Mouse (Mus musculus): ENCODE measurements at regions not wholly inside any gene's neighbourhood (a gene's known extent, or its start where the extent isn't known, plus 50 kb on each side); places are given as distances from the start of the nearest gene placed in this dataset.

DNA sequence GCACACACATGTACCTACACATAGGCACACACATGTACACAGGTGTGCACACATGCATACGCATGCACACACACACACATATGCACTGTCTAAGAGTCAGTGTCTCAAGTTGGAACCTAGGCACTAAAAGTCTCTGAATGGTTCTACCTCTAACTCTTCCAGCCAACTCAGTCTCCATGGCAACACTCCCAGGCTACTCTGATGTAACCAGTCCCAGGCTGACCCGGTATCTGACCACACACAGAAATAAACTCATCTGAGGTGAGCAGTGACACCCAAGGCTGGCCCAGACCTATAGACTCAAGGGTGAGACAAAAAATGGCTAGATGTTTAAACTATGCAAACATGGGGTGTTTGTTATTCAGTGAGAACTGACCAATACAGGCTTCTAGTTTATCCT, 262.1 kb downstream of the Setd4 start:
- H3K27ac ChIP-seq (replicated peaks), result no peak overlapping the region
- no peaks in the 10 kb centered on the region for H3K27me3 ChIP-seq
- H3K4me2 ChIP-seq (replicated peaks), result no peak overlapping the region
- H3K9ac ChIP-seq, result no peak overlapping the region
- ATAC-seq (ENCODE audit: insufficient number of reproducible peaks, low FRiP score, low TSS enrichment, low read depth), result no peak
- WGBS, result 89% methylated on average over 2 of the region's 2 CpGs
- no peaks in the 10 kb centered on the region for H3K9me3 ChIP-seq (replicated peaks)
- H3K4me3 ChIP-seq (replicated peaks), result no peak overlapping the region
- H3K4me1 ChIP-seq, result no peaks in the 10 kb centered on the region
- no peaks in the 10 kb centered on the region for H3K36me3 ChIP-seq

DNA sequence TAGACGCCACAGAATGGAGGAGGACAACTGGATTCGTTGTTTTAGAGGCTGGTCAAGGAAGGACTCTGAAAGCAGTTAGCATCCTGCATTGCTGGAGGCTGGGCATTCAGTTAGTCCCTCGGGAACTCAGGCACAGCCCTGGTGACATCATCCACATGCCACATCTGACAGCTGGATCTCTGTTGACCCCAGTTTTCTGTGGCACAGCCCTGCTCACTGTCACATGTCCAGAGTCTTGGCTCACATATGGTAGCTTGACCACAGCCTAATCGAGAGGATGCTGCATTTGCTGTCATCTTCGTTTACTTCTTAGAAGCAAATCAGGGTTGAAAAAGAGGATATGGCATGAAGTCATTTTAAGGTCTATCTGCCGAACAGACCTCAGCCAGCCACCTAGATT, 265.1 kb downstream of the Setd4 start:
- H3K27ac ChIP-seq (replicated peaks), result no peak overlapping the region
- H3K9me3 ChIP-seq (replicated peaks), result no peaks in the 10 kb centered on the region
- no peaks in the 10 kb centered on the region for H3K27me3 ChIP-seq
- no peak overlapping the region for H3K4me2 ChIP-seq (replicated peaks)
- no peak overlapping the region for H3K4me3 ChIP-seq (replicated peaks)
- 76% methylated on average over 6 of the region's 6 CpGs for WGBS
- no peaks in the 10 kb centered on the region for H3K4me1 ChIP-seq
- no peaks in the 10 kb centered on the region for H3K36me3 ChIP-seq
- no peak overlapping the region for H3K9ac ChIP-seq
- ATAC-seq (ENCODE audit: insufficient number of reproducible peaks, low FRiP score, low TSS enrichment, low read depth), result no peak

DNA sequence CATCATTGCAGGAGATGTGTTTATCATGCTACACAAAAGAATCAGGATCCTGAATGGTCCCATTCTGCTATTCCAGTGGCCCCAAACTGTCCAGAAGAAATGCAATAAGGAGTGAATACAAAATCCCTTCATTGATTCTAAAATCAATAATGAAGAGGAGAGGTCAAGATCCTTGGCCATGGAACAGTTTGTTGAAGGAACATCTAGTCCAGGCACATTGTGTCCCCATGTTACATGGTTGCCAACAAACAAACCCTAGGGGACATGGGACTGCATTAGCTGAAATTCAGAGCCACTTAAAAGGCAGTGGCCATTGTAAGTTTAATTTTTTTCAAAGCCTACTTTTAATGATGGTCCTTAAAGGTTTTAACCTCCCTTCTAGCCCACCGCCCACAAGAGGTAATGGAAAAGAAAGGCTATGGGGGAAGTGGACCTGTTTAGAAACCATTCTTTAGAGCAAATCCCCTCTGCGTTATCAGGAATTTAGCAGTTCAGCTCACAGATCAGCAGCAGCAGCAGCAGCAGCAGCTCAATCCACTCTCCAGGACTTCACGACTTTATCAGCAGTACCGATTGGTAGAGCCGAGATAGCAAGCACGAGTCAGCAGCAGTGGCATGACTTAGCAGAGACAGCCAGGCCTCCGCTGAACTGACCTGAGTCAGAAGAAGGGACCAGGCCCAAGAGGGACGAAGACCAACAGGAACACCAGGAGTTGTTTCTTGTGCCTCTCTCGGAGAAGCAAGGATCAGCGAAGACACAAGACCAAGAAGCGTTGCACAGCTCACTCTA, 268.3 kb downstream of the Setd4 start:
- Histone ChIP-seq H3K27me3 (peaks cover 4% of the 10 kb centered on the region; the same call in 1 of the 2 replicates), H3K4me1 (no peaks in the 10 kb centered on the region), H3K27ac (replicated peaks) (no peak overlapping the region), H3K4me2 (replicated peaks) (no peak overlapping the region), H3K9me3 (replicated peaks) (no peaks in the 10 kb centered on the region), H3K36me3 (no peaks in the 10 kb centered on the region), H3K9ac (no peak overlapping the region), H3K4me3 (replicated peaks) (no peak overlapping the region)
- 90% methylated on average over 11 of the region's 11 CpGs for WGBS
- no peak for ATAC-seq (ENCODE audit: insufficient number of reproducible peaks, low FRiP score, low TSS enrichment, low read depth)

DNA sequence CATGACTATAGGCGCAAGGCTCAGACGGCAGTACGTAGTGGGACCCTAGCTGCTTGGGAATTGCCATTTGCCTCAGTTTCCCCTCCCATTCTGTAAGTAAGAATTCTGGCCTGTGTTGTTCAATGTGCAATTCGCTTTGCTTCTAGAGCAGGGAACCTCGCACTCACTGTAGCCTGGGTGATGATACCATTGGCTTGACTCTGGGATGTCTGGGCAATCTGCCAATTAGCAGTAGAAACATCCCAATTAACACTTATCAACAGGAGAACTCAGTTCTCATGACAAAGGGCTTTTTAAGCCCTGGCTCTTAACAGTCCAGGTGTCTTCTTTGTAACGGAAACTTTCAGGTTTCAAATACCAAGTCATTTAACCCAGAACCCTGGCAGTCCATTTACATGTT, 270.2 kb downstream of the Setd4 start:
- H3K9me3 ChIP-seq (replicated peaks), result no peaks in the 10 kb centered on the region
- no peak overlapping the region for H3K9ac ChIP-seq
- peaks cover 4% of the 10 kb centered on the region; the same call in 1 of the 2 replicates for H3K27me3 ChIP-seq
- H3K4me1 ChIP-seq, result peaks cover 9% of the 10 kb centered on the region
- H3K36me3 ChIP-seq, result no peaks in the 10 kb centered on the region
- no peak overlapping the region for H3K27ac ChIP-seq (replicated peaks)
- ATAC-seq (ENCODE audit: insufficient number of reproducible peaks, low FRiP score, low TSS enrichment, low read depth), result no peak
- H3K4me3 ChIP-seq (replicated peaks), result no peak overlapping the region
- WGBS, result 73% methylated on average over 6 of the region's 6 CpGs
- H3K4me2 ChIP-seq (replicated peaks), result no peak overlapping the region

DNA sequence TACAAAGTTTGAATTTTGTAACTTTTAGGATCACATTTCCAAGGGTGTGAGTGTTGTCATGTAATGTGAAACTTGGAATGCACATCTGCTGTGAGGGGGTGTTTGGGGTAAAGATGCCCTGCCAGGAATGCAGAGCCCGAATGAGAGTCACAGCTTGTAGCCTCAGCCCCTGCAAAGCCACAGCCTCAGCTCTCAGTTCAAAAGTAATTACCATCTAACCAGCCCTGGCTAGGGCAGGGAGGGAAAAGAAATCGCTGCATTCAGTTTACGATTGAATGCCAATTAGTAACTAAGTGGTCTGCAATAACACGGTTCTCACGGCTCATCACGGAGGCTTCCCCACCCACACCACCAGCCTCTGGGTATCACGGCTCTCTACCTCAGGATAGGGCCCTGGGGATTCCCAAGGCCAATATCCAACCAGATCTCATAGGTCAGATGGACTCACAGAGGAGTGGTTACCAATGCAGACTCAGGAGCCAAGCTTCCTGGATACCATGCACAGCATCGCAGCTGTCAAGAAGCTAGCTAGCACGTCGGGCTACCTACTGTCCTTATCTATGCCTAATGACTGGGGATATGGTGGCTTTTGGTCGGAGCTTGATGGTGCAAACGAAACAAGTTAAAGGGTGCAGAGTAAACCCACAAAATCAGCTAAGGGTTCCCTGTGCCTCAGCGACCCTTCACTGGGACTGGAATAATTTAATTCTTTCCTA, 275.0 kb downstream of the Setd4 start:
- ATAC-seq (ENCODE audit: insufficient number of reproducible peaks, low FRiP score, low TSS enrichment, low read depth), result peak; percentile 60; the same call in 1 of the 2 replicates
- Histone ChIP-seq H3K27ac (replicated peaks) (no peak overlapping the region), H3K4me1 (peaks cover 10% of the 10 kb centered on the region), H3K4me2 (replicated peaks) (0 out of 2 replicates have a peak overlapping the region, but pooled peaks have one; percentile 15), H3K4me3 (replicated peaks) (no peak overlapping the region), H3K9me3 (replicated peaks) (no peaks in the 10 kb centered on the region), H3K9ac (no peak overlapping the region), H3K36me3 (no peaks in the 10 kb centered on the region), H3K27me3 (peaks cover 4% of the 10 kb centered on the region; the same call in 1 of the 2 replicates)
- 19% methylated on average over 13 of the region's 13 CpGs for WGBS

DNA sequence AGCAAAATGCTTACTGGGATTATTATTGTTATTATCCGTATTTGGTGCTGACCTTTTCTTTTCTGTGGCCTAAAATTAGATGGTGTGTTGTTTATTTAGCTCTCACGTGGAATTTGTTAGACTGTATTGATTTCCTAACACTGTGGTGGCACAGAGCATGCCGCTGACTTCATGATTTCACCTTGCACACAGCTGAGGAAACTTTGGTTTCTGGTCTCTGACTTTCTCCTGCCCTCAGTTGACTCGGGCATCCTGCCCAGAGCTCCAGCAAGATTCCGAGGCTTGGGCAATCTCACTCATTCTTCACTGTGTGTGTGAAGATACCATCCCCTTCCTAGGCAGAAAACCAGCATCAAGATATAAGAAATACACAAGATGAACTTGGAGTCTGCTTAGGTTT, 279.0 kb downstream of the Setd4 start:
- no peak overlapping the region for H3K4me3 ChIP-seq (replicated peaks)
- H3K4me1 ChIP-seq, result peaks cover 10% of the 10 kb centered on the region
- H3K36me3 ChIP-seq, result no peaks in the 10 kb centered on the region
- H3K9me3 ChIP-seq (replicated peaks), result no peaks in the 10 kb centered on the region
- no peak overlapping the region for H3K9ac ChIP-seq
- no peak overlapping the region for H3K27ac ChIP-seq (replicated peaks)
- no peak overlapping the region for H3K4me2 ChIP-seq (replicated peaks)
- no peak for ATAC-seq (ENCODE audit: insufficient number of reproducible peaks, low FRiP score, low TSS enrichment, low read depth)
- H3K27me3 ChIP-seq, result no peaks in the 10 kb centered on the region
- WGBS, result 71% methylated on average over 5 of the region's 5 CpGs

DNA sequence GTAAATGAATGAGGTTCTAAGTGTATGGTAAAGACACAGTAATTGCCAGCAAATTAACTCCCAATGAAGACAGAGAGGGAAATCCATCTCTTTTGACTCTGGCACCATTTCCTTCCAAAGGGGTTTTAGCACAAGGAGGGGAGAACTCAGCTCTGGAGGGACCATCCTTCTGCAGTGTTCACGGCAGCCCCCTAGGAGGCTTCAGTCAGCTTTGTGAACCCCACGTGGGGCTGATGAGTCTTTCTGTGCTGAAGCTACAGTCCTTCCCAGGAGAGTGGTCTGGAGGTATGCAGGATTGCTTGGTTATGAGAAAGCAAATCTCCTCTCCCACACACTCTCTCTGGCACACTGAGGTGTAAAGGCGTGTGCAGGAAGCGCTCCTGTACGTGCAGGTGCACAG, 280.7 kb downstream of the Setd4 start:
- no peak overlapping the region for H3K4me3 ChIP-seq (replicated peaks)
- no peak for ATAC-seq (ENCODE audit: insufficient number of reproducible peaks, low FRiP score, low TSS enrichment, low read depth)
- no peak overlapping the region for H3K9ac ChIP-seq
- H3K4me2 ChIP-seq (replicated peaks), result no peak overlapping the region
- WGBS, result 70% methylated on average over 5 of the region's 5 CpGs
- no peaks in the 10 kb centered on the region for H3K27me3 ChIP-seq
- no peaks in the 10 kb centered on the region for H3K4me1 ChIP-seq
- no peaks in the 10 kb centered on the region for H3K36me3 ChIP-seq
- H3K9me3 ChIP-seq (replicated peaks), result no peaks in the 10 kb centered on the region
- no peak overlapping the region for H3K27ac ChIP-seq (replicated peaks)

DNA sequence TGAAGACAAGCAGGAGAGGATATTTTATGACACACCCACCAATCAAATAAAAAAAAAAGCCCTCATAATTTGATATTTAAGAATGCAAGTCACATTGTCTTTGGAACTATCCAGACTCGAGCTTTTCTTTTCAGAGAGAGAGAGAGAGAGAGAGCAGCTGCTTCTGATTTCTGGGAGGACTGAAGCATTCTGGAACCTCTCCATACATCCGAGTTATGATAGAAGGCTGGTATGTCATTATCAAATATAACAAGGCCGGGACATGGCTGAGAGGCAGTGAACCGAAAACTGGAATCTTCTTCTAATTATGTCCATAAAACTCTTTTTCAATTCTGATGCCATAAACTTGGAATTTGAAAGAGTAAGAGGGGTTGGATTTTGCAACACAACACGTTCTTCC, 284.3 kb downstream of the Setd4 start:
- WGBS, result 39% methylated on average over 5 of the region's 5 CpGs
- Histone ChIP-seq H3K4me1 (no peaks in the 10 kb centered on the region), H3K27me3 (0 out of 2 replicates have a peak, but pooled peaks cover 4% of the 10 kb centered on the region), H3K4me3 (replicated peaks) (no peak overlapping the region), H3K9me3 (replicated peaks) (no peaks in the 10 kb centered on the region), H3K27ac (replicated peaks) (no peak overlapping the region), H3K9ac (no peak overlapping the region), H3K36me3 (no peaks in the 10 kb centered on the region), H3K4me2 (replicated peaks) (no peak overlapping the region)
- no peak for ATAC-seq (ENCODE audit: insufficient number of reproducible peaks, low FRiP score, low TSS enrichment, low read depth)

DNA sequence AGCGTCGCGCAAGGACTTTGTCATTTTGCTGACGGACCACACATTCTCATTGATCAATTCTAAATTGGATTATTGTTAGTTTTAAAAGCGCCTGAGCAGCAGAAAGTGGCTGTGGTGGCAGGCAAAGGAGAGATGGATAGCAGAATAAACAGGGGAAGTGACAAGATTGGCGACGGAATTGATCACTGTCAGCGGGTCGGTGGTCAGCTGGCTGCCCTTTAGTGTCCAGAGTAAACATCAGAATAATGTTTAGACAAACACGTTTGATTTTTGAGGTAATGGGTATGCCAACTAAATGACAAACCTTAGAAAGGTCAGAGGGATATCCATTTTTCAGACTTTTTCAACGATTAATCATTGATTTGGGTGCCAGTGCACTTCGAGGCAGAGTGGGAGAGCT, 292.2 kb downstream of the Setd4 start:
- Histone ChIP-seq H3K27ac (replicated peaks) (no peak overlapping the region), H3K9me3 (replicated peaks) (no peaks in the 10 kb centered on the region), H3K4me1 (no peaks in the 10 kb centered on the region), H3K4me3 (replicated peaks) (no peak overlapping the region), H3K36me3 (no peaks in the 10 kb centered on the region), H3K9ac (no peak overlapping the region), H3K27me3 (0 out of 2 replicates have a peak, but pooled peaks cover 4% of the 10 kb centered on the region), H3K4me2 (replicated peaks) (no peak overlapping the region)
- ATAC-seq (ENCODE audit: insufficient number of reproducible peaks, low FRiP score, low TSS enrichment, low read depth), result no peak
- WGBS, result 87% methylated on average over 12 of the region's 12 CpGs

DNA sequence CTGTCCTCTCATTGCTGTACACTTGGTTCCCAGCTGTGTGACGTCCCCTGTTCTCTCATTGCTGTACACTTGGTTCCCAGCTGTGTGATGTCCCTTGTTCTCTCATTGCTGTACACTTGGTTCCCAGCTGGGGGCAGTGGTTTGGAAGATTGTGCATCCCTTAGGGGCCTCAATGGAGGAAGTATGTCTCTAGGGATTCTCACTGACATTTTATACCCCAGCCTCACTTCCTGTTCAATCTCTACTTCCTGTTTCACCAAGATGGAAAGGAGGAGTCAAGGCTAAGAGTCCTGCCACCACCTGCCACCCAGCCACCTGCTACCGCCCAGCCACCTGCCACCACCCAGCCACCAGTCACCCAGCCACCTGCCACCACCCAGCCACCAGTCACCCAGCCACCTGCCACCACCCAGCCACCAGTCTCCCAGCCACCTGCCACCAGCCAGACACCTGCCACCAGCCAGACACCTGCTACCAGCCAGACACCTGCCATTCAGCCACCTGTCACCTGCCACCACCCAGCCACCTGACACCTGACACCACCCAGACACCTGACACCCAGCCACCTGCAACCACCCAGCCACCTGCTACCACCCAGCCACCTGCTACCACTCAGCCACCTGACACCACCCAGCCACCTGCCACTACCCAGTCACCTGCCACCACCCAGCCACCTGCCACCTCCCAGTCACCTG, 295.1 kb downstream of the Setd4 start:
- ATAC-seq (ENCODE audit: insufficient number of reproducible peaks, low FRiP score, low TSS enrichment, low read depth), result no peak; the same call in 1 of the 2 replicates
- no peaks in the 10 kb centered on the region for H3K9me3 ChIP-seq (replicated peaks)
- whole genome bisulfite sequencing, result 78% methylated on average over 2 of the region's 2 CpGs
- H3K4me1 ChIP-seq, result no peaks in the 10 kb centered on the region
- H3K4me3 ChIP-seq (replicated peaks), result no peak overlapping the region
- no peak overlapping the region for H3K9ac ChIP-seq
- H3K4me2 ChIP-seq (replicated peaks), result no peak overlapping the region
- H3K36me3 ChIP-seq, result no peaks in the 10 kb centered on the region
- no peak overlapping the region for H3K27ac ChIP-seq (replicated peaks)
- H3K27me3 ChIP-seq, result no peaks in the 10 kb centered on the region

DNA sequence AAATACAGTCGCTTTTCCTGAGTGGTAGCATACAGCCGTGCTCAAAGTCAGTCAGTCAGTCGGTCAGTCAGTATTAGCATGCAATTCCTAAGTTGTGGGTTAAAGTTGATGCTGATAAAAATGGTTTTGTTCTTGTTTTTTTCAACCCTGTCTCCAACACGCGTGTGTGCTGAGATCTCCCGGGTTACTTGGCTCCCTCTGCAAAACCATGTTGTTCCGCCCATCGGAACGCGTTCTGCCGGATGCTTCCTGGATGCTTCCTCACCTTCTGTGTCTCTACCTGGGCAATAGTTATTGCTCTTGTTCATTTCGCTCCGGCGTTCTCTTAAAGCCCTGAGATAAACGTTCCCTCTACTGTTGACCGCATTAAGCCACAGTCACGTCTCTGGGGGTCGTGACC, 296.9 kb downstream of the Setd4 start:
- H3K36me3 ChIP-seq, result no peaks in the 10 kb centered on the region
- H3K27ac ChIP-seq (replicated peaks), result no peak overlapping the region
- 89% methylated on average over 18 of the region's 18 CpGs for WGBS
- no peaks in the 10 kb centered on the region for H3K27me3 ChIP-seq
- no peaks in the 10 kb centered on the region for H3K9me3 ChIP-seq (replicated peaks)
- H3K4me1 ChIP-seq, result no peaks in the 10 kb centered on the region
- no peak overlapping the region for H3K4me2 ChIP-seq (replicated peaks)
- no peak overlapping the region for H3K9ac ChIP-seq
- ATAC-seq (ENCODE audit: insufficient number of reproducible peaks, low FRiP score, low TSS enrichment, low read depth), result no peak
- H3K4me3 ChIP-seq (replicated peaks), result no peak overlapping the region
